Mouse (Mus musculus) left cerebral cortex, adult 11 months (tissue): ENCODE measurements around the gene Hdc.

Experiments used
- DNase-seq: peaks from one replicate; pipeline ENCODE4 v3.0.0; 2022; ENCODE audit warnings: low spot score

Gene Hdc

GRCm38 (mm10) chr2:126600533-126600932 lies 18.6 kb downstream of the Hdc start:
- DNase-seq: no peak

GRCm38 (mm10) chr2:126599005-126599404 lies 20.1 kb downstream of the Hdc start:
- no peak for DNase-seq

- DNase-seq: no peak
Measured at GRCm38 (mm10) chr2:126598359-126598758, 20.7 kb downstream of the Hdc start.

- no peak for DNase-seq
Measured at GRCm38 (mm10) chr2:126597279-126598241, 21.5 kb downstream of the Hdc start.

- DNase-seq: no peak
Measured at GRCm38 (mm10) chr2:126596347-126597072, 22.6 kb downstream of the Hdc start.

GRCm38 (mm10) chr2:126593831-126594610 lies 25.1 kb downstream of the Hdc start:
- DNase-seq: no peak

- no peak for DNase-seq
Measured at GRCm38 (mm10) chr2:126591304-126591703, 27.8 kb downstream of the Hdc start.

GRCm38 (mm10) chr2:126587468-126587867 lies 31.6 kb downstream of the Hdc start:
- DNase-seq: no peak

- no peak for DNase-seq
Measured at GRCm38 (mm10) chr2:126584621-126585369, 34.3 kb downstream of the Hdc start.

- DNase-seq: no peak
Measured at GRCm38 (mm10) chr2:126583960-126584359, 35.1 kb downstream of the Hdc start.

GRCm38 (mm10) chr2:126579282-126579681 lies 39.8 kb downstream of the Hdc start:
- no peak for DNase-seq

GRCm38 (mm10) chr2:126577362-126577761 lies 41.7 kb downstream of the Hdc start:
- DNase-seq: no peak

- DNase-seq: no peak
Measured at GRCm38 (mm10) chr2:126575391-126576176, 43.5 kb downstream of the Hdc start.

- DNase-seq: no peak
Measured at GRCm38 (mm10) chr2:126572747-126573146, 46.4 kb downstream of the Hdc start.

- no peak for DNase-seq
Measured at GRCm38 (mm10) chr2:126572163-126572562, 46.9 kb downstream of the Hdc start.

GRCm38 (mm10) chr2:126563411-126564105 lies 55.5 kb downstream of the Hdc start:
- no peak for DNase-seq

- no peak for DNase-seq
Measured at GRCm38 (mm10) chr2:126560094-126560493, 59.0 kb downstream of the Hdc start.

GRCm38 (mm10) chr2:126555533-126555932 lies 63.6 kb downstream of the Hdc start:
- no peak for DNase-seq

- DNase-seq: no peak
Measured at GRCm38 (mm10) chr2:126553291-126553639, 65.8 kb downstream of the Hdc start.
